Mouse (Mus musculus) neural tube, embryonic 12.5 days (tissue): ENCODE measurements around the gene Flad1. TPM values are rescaled to one million over a fixed set of nuclear protein-coding genes. Genes with fewer than 3 reads are reported as not detected.

ENCODE experiments used
- ATAC-seq: fragments of 200-750 bp; cut with Nextera tagmentation; 2 replicates; pipeline ENCODE4 v1.8.0; 2017; ENCODE audit warnings: low read depth, mild to moderate bottlenecking, moderate TSS enrichment, moderate library complexity; ENCODE audit not compliant: low FRiP score
- H3K27ac ChIP-seq: fragments of 300-500 bp; sonication (generic); 2 replicates; pipeline ENCODE4 v1.5.1; 2016
- H3K27me3 ChIP-seq: fragments of 300-500 bp; sonication (generic); replicated peaks from 2 replicates; pipeline ENCODE4 v1.6.1; 2016; ENCODE audit warnings: mild to moderate bottlenecking
- H3K36me3 ChIP-seq: fragments of 300-500 bp; sonication (generic); 2 replicates; pipeline ENCODE4 v1.6.1; 2016; ENCODE audit warnings: mild to moderate bottlenecking
- H3K4me1 ChIP-seq: fragments of 300-500 bp; sonication (generic); 2 replicates; pipeline ENCODE4 v1.6.1; 2016
- H3K4me2 ChIP-seq: fragments of 300-500 bp; sonication (generic); replicated peaks from 2 replicates; pipeline ENCODE4 v1.6.1; 2016; ENCODE audit warnings: mild to moderate bottlenecking
- H3K4me3 ChIP-seq: fragments of 300-500 bp; sonication (generic); 2 replicates; pipeline ENCODE4 v1.5.1; 2016
- H3K9ac ChIP-seq: fragments of 300-500 bp; sonication (generic); 2 replicates; pipeline ENCODE4 v1.6.1; 2016; ENCODE audit warnings: mild to moderate bottlenecking
- H3K9me3 ChIP-seq: fragments of 300-500 bp; sonication (generic); 2 replicates; pipeline ENCODE4 v1.6.1; 2016; ENCODE audit warnings: mild to moderate bottlenecking
- WGBS: fragments of 180-500 bp; shearing (Covaris S2); methylation state at CpG from one replicate; pipeline ENCODE4 v1.1.7; 2016; 5-methylcytosine and 5-hydroxymethylcytosine counted together
- polyA plus RNA-seq: library from polyadenylated mRNA; unstranded; fragments of >200 nt; fragmentation: Nextera tagmentation; extraction: Ambion mirVana; gene quantifications from 2 replicates; pipeline ENCODE4 v1.2.1, GENCODE M21; 2016

Flad1 gene
- polyA plus RNA-seq, 1 experiment from 2014 or later: 33.4 TPM

GRCm38 (mm10) chr3:89408448-89408847, 3.2 kb downstream of the Flad1 start:
- 65% methylated on average over 16 of the region's 16 CpGs for whole genome bisulfite sequencing
- Histone ChIP-seq H3K27ac (no peak overlapping the region), H3K27me3 (no peaks in the 10 kb centered on the region), H3K36me3 (peaks cover 24% of the 10 kb centered on the region), H3K4me2 (no peak overlapping the region), H3K4me1 (peaks cover 7% of the 10 kb centered on the region), H3K4me3 (no peak overlapping the region), H3K9ac (no peak overlapping the region), H3K9me3 (no peaks in the 10 kb centered on the region)
- no peak for ATAC-seq

GRCm38 (mm10) chr3:89406887-89407286, 4.8 kb downstream of the Flad1 start:
- Histone ChIP-seq H3K4me1 (peaks cover 7% of the 10 kb centered on the region), H3K27ac (no peak overlapping the region), H3K4me3 (no peak overlapping the region), H3K27me3 (no peaks in the 10 kb centered on the region), H3K9me3 (no peaks in the 10 kb centered on the region), H3K4me2 (no peak overlapping the region), H3K36me3 (peaks cover 37% of the 10 kb centered on the region), H3K9ac (no peak overlapping the region)
- WGBS: 94% methylated on average over 6 of the region's 6 CpGs
- ATAC-seq: no peak

GRCm38 (mm10) chr3:89402693-89403092, 9.0 kb downstream of the Flad1 start, which contains the start of gene Lenep:
Gene Lenep, minus strand, starts transcription at chr3:89402793.
- peaks cover 42% of the 10 kb centered on the region for H3K36me3 ChIP-seq

GRCm38 (mm10) chr3:89401329-89401728, 10.3 kb downstream of the Flad1 start:
- ATAC-seq: no peak
- H3K9ac ChIP-seq: no peak overlapping the region
- peaks cover 36% of the 10 kb centered on the region for H3K36me3 ChIP-seq
- no peak overlapping the region for H3K27ac ChIP-seq
- H3K4me1 ChIP-seq: no peaks in the 10 kb centered on the region
- 0 out of 2 replicates have a peak, but pooled peaks cover under 1% of the 10 kb centered on the region for H3K27me3 ChIP-seq
- H3K9me3 ChIP-seq: no peaks in the 10 kb centered on the region
- 92% methylated on average over 7 of the region's 7 CpGs for WGBS
- H3K4me3 ChIP-seq: no peak overlapping the region
- H3K4me2 ChIP-seq: no peak overlapping the region

More at GRCm38 (mm10) chr3:89402693-89403092, 9.0 kb downstream of the Flad1 start, which contains the start of gene Lenep:
- no peaks in the 10 kb centered on the region for H3K4me1 ChIP-seq
- H3K27ac ChIP-seq: no peak within 1 kb of the TSS
- ATAC-seq: no peak
- 86% methylated on average over 5 of the region's 5 CpGs for WGBS
- H3K9me3 ChIP-seq: no peaks in the 10 kb centered on the region
- H3K4me3 ChIP-seq: no peak within 1 kb of the TSS
- no peak within 1 kb of the TSS for H3K4me2 ChIP-seq
- no peaks in the 10 kb centered on the region for H3K27me3 ChIP-seq
- H3K9ac ChIP-seq: no peak within 1 kb of the TSS

GRCm38 (mm10) chr3:89396654-89397005, 15.0 kb downstream of the Flad1 start:
- no peaks in the 10 kb centered on the region for H3K9me3 ChIP-seq
- no peak overlapping the region for H3K27ac ChIP-seq
- peaks cover 45% of the 10 kb centered on the region for H3K4me1 ChIP-seq
- no peak overlapping the region; the same call in 1 of the 2 replicates for H3K9ac ChIP-seq
- H3K4me3 ChIP-seq: peak overlapping the region; percentile 40; the same call in 1 of the 2 replicates
- WGBS: 2% methylated on average over 4 of the region's 4 CpGs
- peaks cover 22% of the 10 kb centered on the region for H3K27me3 ChIP-seq
- peaks cover 4% of the 10 kb centered on the region; the same call in 1 of the 2 replicates for H3K36me3 ChIP-seq
- ATAC-seq: no peak
- peak overlapping the region; percentile 100 for H3K4me2 ChIP-seq

- H3K4me1 ChIP-seq: peaks cover 51% of the 10 kb centered on the region
- H3K4me3 ChIP-seq: peak overlapping the region; percentile 40
- peak overlapping the region; percentile 100 for H3K4me2 ChIP-seq
- no peaks in the 10 kb centered on the region for H3K9me3 ChIP-seq
- peak overlapping the region; percentile 49 for H3K9ac ChIP-seq
- WGBS: under 1% methylated on average over 40 of the region's 44 CpGs
- H3K27ac ChIP-seq: no peak overlapping the region
- peaks cover 4% of the 10 kb centered on the region; the same call in 1 of the 2 replicates for H3K36me3 ChIP-seq
- ATAC-seq: no peak
- H3K27me3 ChIP-seq: peaks cover 22% of the 10 kb centered on the region
Measured at GRCm38 (mm10) chr3:89395806-89396653, 15.6 kb downstream of the Flad1 start.

GRCm38 (mm10) chr3:89395419-89395805, 16.3 kb downstream of the Flad1 start:
- no peak overlapping the region for H3K27ac ChIP-seq
- H3K4me2 ChIP-seq: peak overlapping the region; percentile 100
- peaks cover 4% of the 10 kb centered on the region; the same call in 1 of the 2 replicates for H3K36me3 ChIP-seq
- 1% methylated on average over 10 of the region's 10 CpGs for WGBS
- H3K27me3 ChIP-seq: peaks cover 22% of the 10 kb centered on the region
- no peaks in the 10 kb centered on the region for H3K9me3 ChIP-seq
- peaks cover 57% of the 10 kb centered on the region for H3K4me1 ChIP-seq
- H3K4me3 ChIP-seq: peak overlapping the region; percentile 50; the same call in 1 of the 2 replicates
- ATAC-seq: no peak
- H3K9ac ChIP-seq: 0 out of 2 replicates have a peak overlapping the region, but pooled peaks have one; percentile 49

- ATAC-seq: 0 out of 2 replicates have a peak, but pooled peaks have one; percentile 11
- peak overlapping the region; percentile 50 for H3K9ac ChIP-seq
Measured at GRCm38 (mm10) chr3:89394894-89395256, 16.8 kb downstream of the Flad1 start.

GRCm38 (mm10) chr3:89394006-89394893, 17.4 kb downstream of the Flad1 start, which contains the start of gene Zbtb7b:
Gene Zbtb7b, minus strand, starts transcription at chr3:89394776.
- ATAC-seq: peak; percentile 54
- WGBS: under 1% methylated on average over 40 of the region's 42 CpGs

More at GRCm38 (mm10) chr3:89394894-89395256, 16.8 kb downstream of the Flad1 start:
- Histone ChIP-seq H3K36me3 (peaks cover 4% of the 10 kb centered on the region; the same call in 1 of the 2 replicates), H3K4me2 (peak overlapping the region; percentile 100), H3K27ac (no peak overlapping the region), H3K9me3 (no peaks in the 10 kb centered on the region), H3K27me3 (peaks cover 22% of the 10 kb centered on the region), H3K4me3 (peak overlapping the region; percentile 50), H3K4me1 (peaks cover 60% of the 10 kb centered on the region)
- WGBS: under 1% methylated on average over 12 of the region's 12 CpGs

GRCm38 (mm10) chr3:89393605-89394004, 18.1 kb downstream of the Flad1 start:
- peaks cover 60% of the 10 kb centered on the region for H3K4me1 ChIP-seq
- H3K9ac ChIP-seq: peak overlapping the region; percentile 50
- under 1% methylated on average over 15 of the region's 15 CpGs for WGBS
- H3K27me3 ChIP-seq: peaks cover 22% of the 10 kb centered on the region
- H3K9me3 ChIP-seq: no peaks in the 10 kb centered on the region
- H3K27ac ChIP-seq: no peak overlapping the region
- H3K36me3 ChIP-seq: no peaks in the 10 kb centered on the region
- peak; percentile 94 for ATAC-seq
- peak overlapping the region; percentile 100 for H3K4me2 ChIP-seq
- H3K4me3 ChIP-seq: peak overlapping the region; percentile 50

More at GRCm38 (mm10) chr3:89394006-89394893, 17.4 kb downstream of the Flad1 start, which contains the start of gene Zbtb7b:
- Histone ChIP-seq H3K9me3 (no peaks in the 10 kb centered on the region), H3K27me3 (peaks cover 22% of the 10 kb centered on the region), H3K9ac (peak within 1 kb of the TSS; percentile 50), H3K4me3 (peak within 1 kb of the TSS; percentile 50), H3K36me3 (no peaks in the 10 kb centered on the region), H3K27ac (no peak within 1 kb of the TSS), H3K4me1 (peaks cover 60% of the 10 kb centered on the region), H3K4me2 (peak within 1 kb of the TSS; percentile 100)

- WGBS: 2% methylated on average over 22 of the region's 24 CpGs
- no peak overlapping the region for H3K27ac ChIP-seq
- no peaks in the 10 kb centered on the region for H3K36me3 ChIP-seq
- peaks cover 60% of the 10 kb centered on the region for H3K4me1 ChIP-seq
- H3K27me3 ChIP-seq: peaks cover 22% of the 10 kb centered on the region
- no peak overlapping the region for H3K9ac ChIP-seq
- H3K4me2 ChIP-seq: peak overlapping the region; percentile 100
- no peak for ATAC-seq
- peak overlapping the region; percentile 50 for H3K4me3 ChIP-seq
- H3K9me3 ChIP-seq: no peaks in the 10 kb centered on the region
Measured at GRCm38 (mm10) chr3:89392871-89393311, 18.8 kb downstream of the Flad1 start.
